Mouse (Mus musculus): ENCODE measurements at regions not wholly inside any gene's neighbourhood (a gene's known extent, or its start where the extent isn't known, plus 50 kb on each side); places are given as distances from the start of the nearest gene placed in this dataset. TPM values are rescaled to one million over a fixed set of nuclear protein-coding genes. Genes with fewer than 3 reads are reported as not detected.

Small RNAs in the stretch of these regions (microRNA-seq; reads per million reads assigned to microRNA genes)
- gene Gm25865 = not detected

All from forebrain, embryonic 16.5 days (tissue).